Mouse (Mus musculus) central nervous system, embryonic 11.5 days (tissue): Measurements from ENCODE around the gene Procr. TPM values are rescaled to one million over a fixed set of nuclear protein-coding genes. Genes with fewer than 3 reads are reported as not detected.

ENCODE experiments used
- polyA plus RNA-seq: library from polyadenylated mRNA; depleted of rRNA; stranded (reverse); fragments of >200 nt; gene quantifications from 2 replicates; pipeline ENCODE4 v1.2.3, GENCODE M21; 2012; rRNA removed

The Procr gene
- polyA plus RNA-seq: 3.1 and 4.3 TPM in 2 replicates

GRCm38 (mm10) chr2:155751014-155751786 is at the start of gene Procr:
TSS of gene Procr (plus strand) at chr2:155751117.

GRCm38 (mm10) chr2:155729158-155729645 is 21.7 kb upstream of the Procr start, which contains the start of gene Edem2:
TSS of gene Edem2 (minus strand) at chr2:155729475.

GRCm38 (mm10) chr2:155735766-155736165 is 15.2 kb upstream of the Procr start, which contains the start of gene Gm17581:
TSS of gene Gm17581 (minus strand) at chr2:155735866.

GRCm38 (mm10) chr2:155774927-155775684 is 24.2 kb downstream of the Procr start, which contains the start of gene Mmp24:
TSS of gene Mmp24 (plus strand) at chr2:155775342.

Other genes with a start within 250 kb of the Procr start
- 16.9 and 20.0 TPM in 2 replicates for gene Acss2, start 233.2 kb upstream of the Procr start, polyA plus RNA-seq
- gene Ggt7, start 232.9 kb upstream of the Procr start, polyA plus RNA-seq: 23.7 and 35.9 TPM in 2 replicates
- gene Gss, start 158.3 kb upstream of the Procr start, polyA plus RNA-seq: 9.8 and 12.2 TPM in 2 replicates
- 4.5 and 5.7 TPM in 2 replicates for gene Myh7b, start 139.9 kb upstream of the Procr start, polyA plus RNA-seq
- 108 and 130 TPM in 2 replicates for gene Trpc4ap, start 58.7 kb upstream of the Procr start, polyA plus RNA-seq
- 24.3 and 29.5 TPM in 2 replicates for gene Edem2, start 21.6 kb upstream of the Procr start, polyA plus RNA-seq
- gene Gm17581, start 15.3 kb upstream of the Procr start, polyA plus RNA-seq: not detected in 2 replicates
- 6.7 and 8.1 TPM in 2 replicates for gene Mmp24, start 24.2 kb downstream of the Procr start, polyA plus RNA-seq
- 9.6 and 9.7 TPM in 2 replicates for gene BC029722, start 68.3 kb downstream of the Procr start, polyA plus RNA-seq
- gene Eif6, start 75.8 kb downstream of the Procr start, polyA plus RNA-seq: 107 and 134 TPM in 2 replicates
- 0.05 TPM in 1 of 2 replicates, not detected in the other for gene Fam83c, start 83.7 kb downstream of the Procr start, polyA plus RNA-seq
- 51.2 and 79.7 TPM in 2 replicates for gene Uqcc1, start 179.2 kb downstream of the Procr start, polyA plus RNA-seq
- not detected in 2 replicates for gene Gm15557, start 189.6 kb downstream of the Procr start, polyA plus RNA-seq
- 0.66 and 2.9 TPM in 2 replicates for gene Gdf5, start 194.2 kb downstream of the Procr start, polyA plus RNA-seq
- gene Cep250, start 205.3 kb downstream of the Procr start, polyA plus RNA-seq: 30.5 and 45.1 TPM in 2 replicates